Mouse (Mus musculus): ENCODE results near the gene Zkscan8.
"Not testable (repeated sequence)": the region's sequence is repeated elsewhere in the genome, so short reads cannot be mapped to it uniquely, and the experiment has no call there.

Gene Zkscan8

DNA sequence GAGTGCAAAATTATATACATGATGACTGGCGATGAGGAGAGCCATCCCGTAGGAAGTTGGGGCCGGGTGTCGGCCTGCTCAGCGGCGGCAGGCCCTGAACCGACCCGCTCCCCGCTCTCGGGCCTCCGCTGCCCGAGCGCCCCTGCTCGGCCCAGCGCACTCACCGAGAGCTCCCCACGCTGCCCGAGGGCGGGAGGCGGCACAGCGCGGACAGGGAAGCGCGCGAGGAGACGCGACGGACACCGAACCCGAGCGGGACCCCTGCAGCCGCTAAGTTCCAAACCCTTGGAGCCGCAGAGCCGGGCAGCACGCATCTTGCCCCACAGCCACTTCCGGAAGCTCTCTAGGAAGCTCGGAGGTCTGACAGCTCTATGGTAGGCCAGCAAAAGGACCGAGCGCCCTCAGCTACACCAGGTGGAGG lies at the start of gene Zkscan8:
Gene Zkscan8 (minus strand): TSS at position 340 of the 421 bp plus-strand sequence.
- DNase-seq = peak; percentile 86

GRCm38 (mm10) chr13:21559793-21560192 lies 28.9 kb upstream of the Zkscan8 start, which contains the start of gene Olfr1535:
TSS of gene Olfr1535 (minus strand) at chr13:21559893.
- DNase-seq = no peak

- DNase-seq = no peak
Observed at GRCm38 (mm10) chr13:21550416-21551110, 19.6 kb upstream of the Zkscan8 start.

DNA sequence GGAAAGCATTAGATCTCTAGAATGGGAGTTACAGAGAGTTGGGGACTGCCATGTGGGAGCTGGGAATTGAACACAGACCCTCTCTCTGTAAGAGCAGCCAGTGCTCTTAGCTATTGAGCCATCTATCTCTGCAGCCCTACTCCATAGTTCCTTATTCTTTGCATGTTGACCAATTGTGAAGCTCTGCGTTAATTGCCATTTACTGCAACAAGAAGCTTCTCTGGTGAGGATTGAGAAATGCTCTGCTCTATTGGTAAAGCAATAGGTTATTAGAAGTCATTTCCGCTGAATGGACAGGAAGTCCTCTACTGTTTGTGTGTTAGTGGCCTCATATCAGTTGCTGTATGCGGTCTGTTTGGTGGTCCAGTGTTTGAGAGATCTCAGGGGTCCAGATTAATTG lies 18.6 kb upstream of the Zkscan8 start:
- DNase-seq = no peak

GRCm38 (mm10) chr13:21542708-21543107 lies 11.8 kb upstream of the Zkscan8 start, which contains the start of gene Olfr1366:
TSS of gene Olfr1366 (minus strand) at chr13:21542808.
- no peak for DNase-seq

- no peak for DNase-seq
Observed at GRCm38 (mm10) chr13:21530136-21530535, 784 bp downstream of the Zkscan8 start.

DNA sequence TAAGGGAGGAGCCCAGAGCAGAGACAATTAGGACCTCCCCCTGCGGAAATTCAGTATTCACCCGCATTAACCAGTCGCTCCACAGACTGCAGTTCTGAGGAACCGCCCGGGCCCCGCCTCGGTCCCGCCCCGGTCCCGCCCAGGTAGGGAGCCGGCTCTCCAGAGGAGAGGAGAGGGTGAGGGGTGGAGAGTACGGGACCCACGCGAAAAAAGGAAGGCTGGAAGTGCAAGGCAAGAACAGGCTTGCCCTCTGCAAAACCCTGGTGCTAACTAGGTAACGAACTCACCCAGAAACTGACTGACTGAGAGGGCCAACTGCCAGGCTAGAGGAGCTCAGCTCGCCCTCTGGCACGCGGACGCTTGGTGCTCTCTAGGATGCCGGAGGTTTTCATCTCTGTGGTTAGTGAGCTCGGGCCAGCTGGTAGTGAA lies 24.7 kb downstream of the Zkscan8 start:
- DNase-seq = peak; percentile 79

DNA sequence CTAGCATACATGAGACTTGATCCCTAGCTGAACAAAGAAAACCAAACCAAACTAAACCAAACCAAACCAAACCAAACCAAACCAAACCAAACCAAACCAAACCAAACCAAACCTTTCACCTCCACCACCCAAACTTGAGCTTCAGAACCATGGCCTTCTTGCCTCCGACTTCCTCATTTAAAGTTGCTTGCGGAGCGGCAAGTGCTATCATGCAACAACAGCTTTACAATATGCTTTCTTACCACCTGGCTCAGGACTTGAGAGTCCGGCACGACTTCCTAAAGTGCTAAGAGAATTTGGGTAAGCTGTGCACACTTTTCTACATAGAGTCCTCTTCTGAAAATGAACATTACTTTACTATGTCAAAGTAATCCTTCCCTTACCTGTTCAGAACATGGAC lies 28.6 kb downstream of the Zkscan8 start:
- DNase-seq = no peak

DNA sequence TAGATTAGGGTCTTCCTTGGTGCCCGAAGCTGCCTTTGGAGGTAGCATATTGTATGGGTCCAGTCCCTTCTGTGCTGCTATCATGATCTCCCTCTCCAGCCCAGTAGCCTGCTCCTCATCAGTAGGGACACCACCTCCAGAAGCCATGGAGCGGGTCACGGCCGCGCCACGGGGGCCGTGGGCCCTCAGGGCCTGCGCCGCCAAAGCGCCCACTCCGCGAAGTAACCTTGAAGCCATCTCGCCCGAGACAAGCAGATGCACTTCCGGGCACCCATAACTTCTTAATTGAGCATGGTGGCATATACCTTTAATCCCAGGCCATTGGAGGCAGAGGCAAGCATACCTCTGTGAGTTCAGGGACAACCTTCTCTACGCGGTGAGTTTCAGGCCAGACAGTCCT lies 29.7 kb downstream of the Zkscan8 start, which contains the start of gene Gm11273:
Gene Gm11273 (minus strand): TSS at position 237 of the 400 bp plus-strand sequence.
- not testable (repeated sequence) for DNase-seq

DNA sequence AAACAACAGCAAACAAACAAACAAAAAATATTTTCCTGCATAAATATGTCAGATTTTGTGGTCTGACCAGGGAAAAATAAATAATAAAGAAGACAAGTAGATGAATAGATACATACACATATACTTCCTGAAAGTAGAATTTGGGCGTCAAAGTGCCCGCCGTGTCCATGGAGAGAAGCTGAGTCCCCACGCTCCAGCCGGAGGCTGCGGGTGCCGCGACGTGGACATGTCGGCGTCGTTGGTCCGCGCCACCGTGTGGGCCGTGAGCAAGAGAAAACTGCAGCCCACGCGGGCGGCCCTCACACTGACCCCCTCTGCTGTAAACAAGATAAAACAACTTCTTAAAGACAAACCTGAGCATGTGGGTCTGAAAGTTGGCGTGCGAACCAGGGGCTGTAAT lies 35.8 kb downstream of the Zkscan8 start, which contains the start of gene AK157302:
Gene AK157302 (plus strand): TSS at position 144 of the 400 bp plus-strand sequence.
- no peak for DNase-seq

GRCm38 (mm10) chr13:21492847-21493246 lies 38.1 kb downstream of the Zkscan8 start:
- no peak for DNase-seq

- no peak for DNase-seq
Observed at GRCm38 (mm10) chr13:21486881-21487280, 44.0 kb downstream of the Zkscan8 start.

DNA sequence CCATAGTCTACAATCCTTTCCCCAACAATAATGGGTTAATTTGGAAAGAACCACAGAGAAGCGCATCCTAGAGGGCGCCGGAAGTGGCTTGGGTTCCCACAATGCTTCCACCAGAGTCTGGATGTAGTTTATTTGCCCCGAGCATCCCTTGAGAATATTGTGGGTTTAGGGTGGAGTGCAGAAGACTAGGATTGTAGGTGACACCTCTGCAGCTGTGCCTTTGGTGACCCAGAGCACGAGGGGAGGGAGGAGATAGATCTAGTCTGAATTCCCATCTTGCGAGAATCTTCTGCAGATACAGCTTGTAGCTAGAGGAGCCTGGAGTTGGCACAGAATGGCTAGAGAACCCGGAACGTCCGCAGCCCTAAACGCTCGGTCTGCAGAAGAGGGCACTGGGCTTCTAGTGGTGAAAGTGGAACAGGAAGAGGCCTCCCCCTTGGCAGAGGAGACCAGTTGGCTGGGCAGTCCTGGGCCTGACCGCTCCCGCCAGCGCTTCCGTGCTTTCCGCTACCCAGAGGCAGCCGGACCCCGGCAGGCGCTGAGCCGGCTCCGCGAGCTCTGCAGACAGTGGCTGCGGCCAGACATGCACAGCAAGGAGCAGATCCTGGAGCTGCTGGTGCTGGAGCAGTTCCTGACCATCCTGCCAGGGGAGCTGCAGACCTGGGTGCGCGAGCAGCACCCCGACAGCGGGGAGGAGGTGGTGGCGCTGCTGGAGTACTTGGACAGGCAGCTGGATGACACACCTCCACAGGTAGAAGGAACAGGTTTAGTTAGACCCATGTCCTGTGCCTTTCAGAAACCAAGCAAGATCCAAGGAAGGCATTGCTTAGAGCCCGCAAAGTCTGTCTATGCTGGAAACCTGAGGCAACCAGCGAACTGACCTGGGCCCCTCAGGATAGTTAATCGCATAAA lies 51.9 kb downstream of the Zkscan8 start, which contains the start of the genes Zkscan4 and Gm10065:
Gene Zkscan4 (plus strand): TSS at position 149 of the 912 bp plus-strand sequence.
Gene Gm10065 (minus strand): TSS at position 683 of the 912 bp plus-strand sequence.
- peak; percentile 67 for DNase-seq

DNA sequence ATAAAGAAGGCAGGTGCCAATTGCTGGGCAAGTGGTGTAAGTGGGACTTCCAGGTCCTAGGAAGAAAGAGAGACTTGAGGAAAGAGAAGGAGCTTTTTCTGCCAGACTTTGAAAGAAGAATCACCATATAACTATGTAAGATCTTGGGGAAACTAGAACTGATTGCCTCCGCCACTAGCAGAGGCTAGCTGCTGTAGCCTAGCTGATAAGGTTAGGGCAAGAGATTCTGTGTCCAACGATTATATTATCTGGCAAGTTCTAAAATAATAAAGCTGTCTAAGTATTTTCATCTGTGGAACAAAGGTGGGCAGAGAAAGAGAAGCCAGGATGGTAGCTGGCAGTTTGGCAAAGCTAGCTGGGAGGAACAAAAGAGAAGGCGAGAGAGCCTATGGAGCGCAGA lies 58.5 kb downstream of the Zkscan8 start:
- DNase-seq = no peak

- no peak for DNase-seq
Observed at GRCm38 (mm10) chr13:21469097-21469496, 61.8 kb downstream of the Zkscan8 start.

DNA sequence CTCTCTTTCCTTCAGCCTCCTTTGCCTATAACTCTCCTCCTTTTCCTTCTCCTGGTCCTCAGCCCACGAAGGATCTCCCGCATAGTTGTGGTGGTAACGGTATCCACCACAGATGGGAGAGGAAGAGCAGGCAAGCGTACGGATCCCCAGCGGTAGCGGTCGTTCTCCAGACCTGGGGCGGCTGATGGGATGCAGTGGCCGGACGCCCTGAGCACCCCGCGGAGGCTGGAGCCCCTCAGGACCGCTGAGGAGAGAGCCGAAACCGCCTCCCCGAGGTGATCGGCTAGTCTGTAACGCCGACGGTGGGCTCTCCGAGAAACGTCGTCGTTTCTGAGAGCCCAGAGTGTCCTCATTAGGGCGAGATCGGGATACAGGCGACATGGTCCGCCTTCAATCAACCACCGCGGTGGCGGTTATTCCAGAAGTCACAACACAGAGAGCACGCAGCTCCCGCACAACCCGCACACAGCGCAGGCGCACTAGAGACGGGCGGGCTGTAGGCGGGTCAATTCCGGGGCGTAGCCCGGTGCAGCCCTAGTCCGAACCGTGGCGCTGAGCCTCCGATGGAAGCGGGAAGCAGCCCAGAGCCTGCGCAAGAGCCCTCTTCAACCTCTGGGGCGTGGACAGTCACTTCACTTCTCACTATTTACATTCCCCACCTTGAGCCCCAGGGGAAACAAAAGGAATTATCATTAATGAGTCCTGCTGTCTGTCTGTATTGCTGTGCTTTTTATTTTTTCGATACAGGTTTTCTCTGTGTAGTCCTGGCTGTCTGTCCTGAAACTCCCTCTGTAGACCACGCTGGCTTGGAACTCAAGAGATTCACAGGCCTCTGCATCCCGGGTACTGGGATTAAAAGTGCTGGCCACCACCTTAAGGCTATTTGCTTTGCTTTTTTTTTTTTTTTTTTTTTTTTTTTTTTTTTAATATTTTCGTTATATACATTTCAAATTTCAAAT lies 62.6 kb downstream of the Zkscan8 start, which contains the start of gene Nkapl:
Gene Nkapl (minus strand): TSS at position 449 of the 959 bp plus-strand sequence.
- peak; percentile 82 for DNase-seq

- no peak for DNase-seq
Observed at GRCm38 (mm10) chr13:21467336-21467735, 63.6 kb downstream of the Zkscan8 start.
